8 mouse cellular contexts compared by ENCODE assay signal in genomic region chr10:95323393-95324277, GRCm38 (mm10). TPM values are rescaled to one million over a fixed set of nuclear protein-coding genes. Genes with fewer than 3 reads are reported as not detected.
DNase-seq lines count a peak whose midpoint lies in the region; ATAC-seq lines count a peak whose summit lies in the region.

Cradd (minus strand) TSS chr10:95324133.

- H3K9me3 ChIP-seq in lung, embryonic 16.5 days (ENCODE audit: control insufficient read depth, low read length) = no peaks in the 10 kb centered on the region

- no peaks in the 10 kb centered on the region for H3K36me3 ChIP-seq in lung, embryonic 16.5 days (ENCODE audit: control insufficient read depth, insufficient read depth, low read length)

- H3K27me3 ChIP-seq in lung, embryonic 16.5 days (ENCODE audit: control insufficient read depth, insufficient read depth, low read depth, low read length) = no peaks in the 10 kb centered on the region

- peaks cover 16% of the 10 kb centered on the region for H3K4me1 ChIP-seq in lung, embryonic 16.5 days (replicated peaks; ENCODE audit: control insufficient read depth, insufficient read depth, low read length)

- H3K4me3 ChIP-seq in lung, embryonic 16.5 days (ENCODE audit: low read length) = peak within 1 kb of the TSS; percentile 73

- peak within 1 kb of the TSS; percentile 98 for H3K27ac ChIP-seq in lung, embryonic 16.5 days (ENCODE audit: low read length)

- peak; percentile 96 for DNase-seq in MEL-GATA-1-ER (ENCODE audit: extremely low read depth, low read depth)
- peak; percentile 83 for DNase-seq in cerebellum, adult 8-10 months
- DNase-seq in forelimb bud, embryonic 11.5 days (ENCODE audit: low read depth, low spot score) = peak; percentile 96
- peak; percentile 93 for DNase-seq in layer of hippocampus, adult 9-10 months (ENCODE audit: low spot score)
- peak; percentile 78 for DNase-seq in ovary, postnatal 14 days (ENCODE audit: low spot score)
- DNase-seq in thymus, postnatal 14 days = peak; percentile 88

- WGBS in lung, embryonic 16.5 days = under 1% methylated on average over 51 of the region's 51 CpGs

- H3K9ac ChIP-seq in lung, embryonic 16.5 days (ENCODE audit: low read length) = peak within 1 kb of the TSS; percentile 89

- peak within 1 kb of the TSS; percentile 72 for H3K4me2 ChIP-seq in lung, embryonic 16.5 days (ENCODE audit: low read depth, low read length)

- peak; percentile 94 to 95 for ATAC-seq in hematopoietic stem cell, adult 5-6 weeks (replicated peaks in 1 of 2; ENCODE audit: insufficient read depth in 1 of 2, low FRiP score in 2 of 2, low TSS enrichment in 1 of 2, low read depth in 1 of 2, poor library complexity in 2 of 2, severe bottlenecking in 2 of 2)
- ATAC-seq in lung, embryonic 16.5 days (ENCODE audit: low read depth) = peak; percentile 91

RNA-seq across cellular contexts. Expression of gene Cradd, which starts in this region (rescaled TPM):
- total RNA-seq in hematopoietic stem cell, adult 5-6 weeks (2017) = 5.4 and 5.8 TPM in 2 replicates
- 12.0 and 12.7 TPM in 2 replicates for polyA plus RNA-seq in lung, embryonic 16.5 days (2015; fragmentation: Nextera tagmentation; extraction: Ambion mirVana)

Comparison
In these comparisons a context has a peak if more than half of its experiments do, and no peak if none do; other contexts are left out.
1. Peak in every context shown above with its lines: DNase-seq, ATAC-seq, H3K4me3 ChIP-seq and H3K27ac ChIP-seq.